Mouse (Mus musculus) erythroblast, embryonic 14.5 days (primary cell): ENCODE results near the gene Edc4.

Experiments used
- GATA1 ChIP-seq: IDR thresholded peaks from 2 replicates; pipeline ENCODE4 v1.6.1; 2012; ENCODE audit warnings: low read length, inconsistent platforms, mixed read lengths
- TAL1 ChIP-seq: IDR thresholded peaks from 3 replicates; pipeline ENCODE4 v1.6.1; 2012; ENCODE audit warnings: low read length, inconsistent platforms, mixed read lengths

DNA sequence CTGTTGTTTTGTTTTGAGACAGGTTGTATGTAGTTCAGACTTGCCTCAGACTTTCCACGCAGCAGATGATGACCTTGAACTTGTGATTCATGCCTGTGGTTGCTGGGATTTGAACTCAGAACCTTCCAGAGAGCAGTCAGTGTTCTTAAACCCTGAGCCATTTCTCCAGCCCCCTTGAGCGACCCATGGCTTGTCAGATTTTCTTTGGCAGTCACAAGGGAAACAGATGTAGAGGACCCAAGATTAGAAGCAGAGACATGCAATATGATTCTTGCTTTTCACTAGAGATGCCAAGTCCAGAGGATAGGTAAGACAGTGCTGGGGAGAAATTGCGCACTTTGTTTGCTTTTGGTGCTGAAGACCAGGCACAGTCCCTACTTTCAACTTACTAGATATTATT lies 27.5 kb upstream of the Edc4 start, which contains the start of gene Cenpt:
- TF ChIP-seq GATA1: no peak
- TF ChIP-seq TAL1: no peak
